Mouse (Mus musculus) cerebellum, adult 9-11 months (tissue): Measurements from ENCODE around the gene Psapl1.
"Not testable (repeated sequence)": the region's sequence is repeated elsewhere in the genome, so short reads cannot be mapped to it uniquely, and the experiment has no call there.

Source experiments
- DNase-seq: peaks from one replicate; pipeline ENCODE4 v3.0.0; 2022

The Psapl1 gene

GRCm38 (mm10) chr5:36205397-36205796 lies 1.6 kb downstream of the Psapl1 start:
- DNase-seq, result no peak

- no peak for DNase-seq
Measured at GRCm38 (mm10) chr5:36208803-36209202, 5.0 kb downstream of the Psapl1 start.

GRCm38 (mm10) chr5:36213310-36213709 lies 9.5 kb downstream of the Psapl1 start:
- DNase-seq, result no peak

- no peak for DNase-seq
Measured at GRCm38 (mm10) chr5:36220105-36220504, 16.3 kb downstream of the Psapl1 start.

DNA sequence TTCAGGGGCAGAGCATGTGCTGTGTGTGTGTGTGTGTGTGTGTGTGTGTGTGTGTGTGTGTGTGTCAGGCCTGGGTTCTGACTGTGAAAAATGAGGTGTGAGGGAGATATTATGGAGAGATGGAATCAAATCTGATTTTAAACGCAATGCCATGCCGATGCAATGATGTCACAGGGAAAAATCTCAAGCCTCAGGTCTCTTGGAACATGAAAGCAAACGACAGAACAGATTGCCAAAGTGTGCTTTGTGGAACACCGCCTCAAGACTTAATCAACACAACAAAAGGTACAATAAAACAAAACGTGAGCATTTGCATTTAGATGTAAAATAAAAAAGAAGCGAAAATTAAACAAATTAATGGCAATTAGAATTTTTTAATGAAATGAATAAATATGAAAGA lies 16.8 kb downstream of the Psapl1 start:
- DNase-seq, result no peak

DNA sequence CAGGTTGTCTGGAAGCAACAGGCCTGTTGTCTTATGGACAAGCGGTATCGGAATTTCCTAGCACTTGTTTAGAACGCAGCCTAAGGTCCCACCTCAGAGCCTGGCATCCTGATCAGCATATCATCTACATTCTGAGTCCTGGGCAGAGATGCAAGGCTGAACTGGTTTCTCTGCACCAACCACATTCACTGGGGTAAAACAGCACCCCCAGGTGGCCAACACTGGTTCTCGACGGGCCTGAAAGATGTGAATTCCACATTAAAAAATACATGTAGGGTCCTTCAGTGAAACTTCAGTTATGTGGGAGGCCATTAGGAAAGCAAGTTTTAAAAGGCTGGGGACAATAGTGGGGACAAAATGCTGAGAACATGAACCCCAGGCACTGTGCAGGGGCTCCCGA lies 20.0 kb downstream of the Psapl1 start:
- no peak for DNase-seq

DNA sequence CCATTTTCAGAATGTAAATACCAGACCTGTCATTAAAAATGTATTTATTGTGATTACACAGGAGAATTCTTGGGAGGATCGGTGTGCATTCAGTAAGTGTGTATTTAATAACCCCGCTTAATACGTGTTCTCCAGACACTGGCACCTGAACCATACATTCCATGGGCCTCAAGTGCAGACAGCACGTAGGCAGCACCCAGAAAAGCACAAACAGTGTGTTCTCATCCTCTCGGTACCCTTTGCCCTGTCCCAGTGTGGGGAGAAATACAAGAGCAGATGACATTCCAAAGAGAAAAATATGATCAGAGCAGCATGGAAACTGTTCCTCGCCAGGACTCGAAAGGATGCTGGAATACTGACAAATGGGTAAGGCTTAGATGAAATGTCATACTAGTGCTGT lies 22.0 kb downstream of the Psapl1 start:
- DNase-seq, result no peak

DNA sequence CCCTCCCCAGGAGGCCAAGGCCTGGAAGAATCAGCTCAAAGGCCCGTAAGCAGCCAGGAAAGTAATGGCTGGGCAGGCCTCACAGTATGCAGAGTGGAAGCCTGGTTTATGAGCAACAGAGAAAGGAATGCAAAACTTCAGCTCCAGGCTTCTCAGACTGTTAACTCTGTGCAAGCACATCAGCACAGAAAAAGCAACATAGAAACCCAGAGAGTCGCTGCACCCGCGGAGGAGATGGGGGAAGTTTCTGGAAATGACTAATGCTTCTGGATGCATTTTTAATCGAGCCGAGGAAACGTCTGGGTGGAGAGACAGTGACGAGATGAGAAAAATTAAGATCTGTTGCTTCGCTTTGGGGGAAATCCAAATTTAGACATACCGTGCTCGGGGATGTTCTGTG lies 22.5 kb downstream of the Psapl1 start:
- DNase-seq, result no peak

GRCm38 (mm10) chr5:36228405-36229370 lies 24.9 kb downstream of the Psapl1 start:
- DNase-seq, result no peak

DNA sequence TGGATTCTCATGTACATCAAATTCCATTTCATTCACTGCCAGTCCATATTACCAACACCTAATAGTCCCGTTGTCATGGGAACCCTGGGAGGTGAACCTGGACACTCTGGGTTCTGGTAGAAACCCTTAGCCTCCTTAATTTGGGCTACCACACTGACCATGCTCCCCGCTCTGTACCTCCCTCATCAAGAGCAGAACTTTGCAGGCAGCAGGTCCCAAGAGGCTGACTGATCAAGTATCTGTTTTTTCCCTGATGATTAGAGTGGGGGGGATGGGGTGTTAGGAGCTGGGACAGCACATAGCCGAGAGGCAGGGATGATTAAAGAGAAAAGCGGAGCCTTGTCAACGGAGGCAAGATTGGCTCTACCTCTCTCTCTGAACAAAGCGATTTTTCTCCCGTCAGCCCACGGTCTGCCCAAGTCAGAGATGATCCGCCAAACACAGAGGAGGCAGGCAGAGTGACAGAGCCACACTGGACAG lies 26.5 kb downstream of the Psapl1 start:
- no peak for DNase-seq

DNA sequence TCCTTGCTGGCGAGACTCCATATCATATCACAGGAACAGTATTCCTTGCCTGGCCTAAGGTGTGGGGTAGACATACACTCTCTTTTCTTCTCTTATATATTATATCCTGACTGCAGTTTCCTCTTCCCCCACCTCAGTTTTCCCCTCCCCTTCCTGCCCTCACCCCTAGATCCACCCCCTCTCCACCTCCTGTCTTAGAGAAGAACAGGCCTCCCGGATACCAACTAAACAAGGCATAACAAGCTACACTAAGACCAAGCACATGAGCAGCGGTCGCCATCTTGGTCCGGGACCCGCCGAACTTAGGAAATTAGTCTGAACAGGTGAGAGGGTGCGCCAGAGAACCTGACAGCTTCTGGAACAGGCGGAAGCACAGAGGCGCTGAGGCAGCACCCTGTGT lies 33.7 kb downstream of the Psapl1 start:
- DNase-seq, result not testable (repeated sequence)

DNA sequence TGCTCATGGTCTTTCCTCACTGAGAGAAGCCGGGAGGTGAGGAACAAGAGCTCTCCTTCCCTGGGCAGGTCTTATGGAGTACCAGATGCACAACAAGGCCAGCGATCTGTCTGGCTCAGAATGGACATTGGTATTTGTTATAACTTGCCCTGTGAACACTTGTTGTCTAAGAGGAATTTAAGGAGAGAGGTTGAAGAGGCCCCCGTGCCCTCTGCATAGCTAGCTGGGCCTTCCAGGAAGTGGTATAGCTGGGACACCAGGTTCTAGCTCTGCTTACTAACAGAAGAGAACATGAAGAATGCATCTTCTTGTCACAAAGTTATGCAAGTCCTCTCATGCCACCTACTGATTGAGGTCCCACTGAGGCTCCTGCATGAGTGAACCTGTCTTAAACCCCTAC lies 44.2 kb downstream of the Psapl1 start:
- no peak for DNase-seq

DNA sequence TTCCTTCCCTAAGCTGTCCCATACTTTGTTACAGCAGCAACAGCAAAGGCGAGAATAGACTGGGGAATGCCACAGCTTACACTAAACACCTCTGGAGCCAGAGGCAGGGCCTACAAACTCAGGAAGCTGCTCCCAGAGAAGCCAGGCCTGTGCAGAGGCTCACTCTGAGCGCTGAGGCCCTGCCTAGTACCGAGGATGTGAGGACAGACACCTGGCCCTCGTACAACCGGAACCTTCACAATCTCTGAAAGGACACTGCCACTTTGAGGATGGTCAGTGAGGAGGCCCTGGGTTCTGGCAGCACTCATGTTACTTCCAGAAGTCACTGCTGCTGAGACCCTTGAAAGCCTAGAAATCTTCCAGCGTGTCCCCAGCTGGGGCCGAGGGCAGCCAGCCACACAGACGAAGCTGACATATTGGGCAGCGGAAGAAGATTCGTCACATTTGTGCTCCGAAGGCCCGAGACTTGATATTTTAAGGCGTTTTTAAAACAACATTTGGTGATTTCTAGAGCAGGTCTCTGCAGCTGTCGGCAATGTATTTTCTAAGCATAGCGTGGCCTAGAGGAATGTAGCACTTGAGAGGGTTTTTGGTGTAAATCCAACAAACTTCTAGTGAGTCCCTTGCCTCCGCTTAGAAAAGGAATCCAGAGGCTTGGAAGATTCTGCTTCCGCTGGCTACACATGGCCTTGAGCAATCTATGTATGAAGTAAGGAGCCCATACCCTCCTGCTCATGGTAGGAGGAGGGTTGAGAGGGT lies 49.1 kb downstream of the Psapl1 start:
- DNase-seq, result no peak

DNA sequence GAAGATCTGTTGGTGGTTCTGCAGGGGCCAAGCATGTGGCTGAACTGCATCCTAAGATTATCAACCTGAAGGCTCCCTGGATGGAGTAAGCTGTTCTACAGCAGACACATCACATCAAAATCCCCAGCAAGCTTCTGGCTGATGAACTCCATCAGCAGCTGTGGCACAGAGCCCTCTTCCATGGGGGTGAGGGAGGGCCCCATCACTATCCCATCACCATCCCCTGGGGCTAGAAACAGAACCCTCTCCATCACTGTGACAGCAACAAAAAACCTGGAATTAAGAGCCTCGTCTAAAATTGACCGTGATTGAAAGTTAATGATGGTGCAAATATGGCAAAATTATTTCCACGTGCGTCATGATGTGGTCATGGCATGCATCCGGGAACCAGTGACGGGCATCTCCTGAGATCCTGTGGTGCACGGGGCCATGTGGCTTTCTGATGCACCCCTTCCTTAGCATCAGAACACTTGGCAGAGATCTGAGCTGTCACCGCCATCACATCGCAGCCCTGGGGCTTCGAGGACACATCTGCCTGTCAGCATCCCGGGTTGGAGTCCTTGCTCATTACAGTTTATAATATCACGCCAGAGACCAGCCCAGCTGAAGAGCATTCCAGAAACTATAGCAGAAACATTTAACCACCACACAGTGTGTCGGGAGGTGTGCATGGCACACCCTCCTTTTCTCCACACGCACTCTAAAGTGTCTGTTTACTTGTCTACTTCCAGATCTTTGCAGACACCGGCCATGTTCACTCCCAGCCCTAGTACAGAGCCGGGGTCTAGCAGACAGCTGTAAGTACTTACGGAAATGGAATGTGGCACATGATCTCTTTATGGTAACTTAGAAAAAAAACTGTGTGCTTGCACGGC lies 51.1 kb downstream of the Psapl1 start:
- no peak for DNase-seq
